Mouse (Mus musculus) natural killer cell, adult 2 months (primary cell): ENCODE results near the gene Jak2.

Source experiments
- DNase-seq, 2 experiments: peaks; one replicate each; pipeline ENCODE4 v3.0.0; 2022; ENCODE audit warnings: low spot score in 2 of 2

Jak2 gene

GRCm38 (mm10) chr19:29361468-29362130 is 110.0 kb downstream of the Jak2 start:
- DNase-seq = peak; percentile 77 to 88

- no peak for DNase-seq
Measured at GRCm38 (mm10) chr19:29362173-29362930, 110.7 kb downstream of the Jak2 start.
